ENCODE assay signal across 8 mouse cellular contexts in the genomic region with DNA sequence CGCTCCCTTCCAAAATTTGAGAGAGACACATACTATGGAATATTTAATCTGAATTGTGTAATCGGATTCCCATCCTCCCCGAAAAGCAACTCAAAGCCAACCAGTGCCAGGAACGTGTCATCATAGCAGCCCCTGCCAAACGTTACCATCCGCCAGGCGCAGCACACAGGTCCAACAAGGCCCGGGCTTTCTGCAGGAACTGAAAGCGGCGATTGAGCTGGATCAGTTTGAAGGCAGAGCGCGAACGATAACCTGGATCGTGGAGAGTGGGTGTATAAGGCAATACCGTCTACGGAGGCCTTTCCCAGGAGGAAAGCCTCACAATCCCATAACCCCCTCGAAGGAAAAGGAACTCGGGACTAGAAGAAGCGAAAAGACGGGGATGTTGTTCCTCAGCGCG. TPM values are rescaled to one million over a fixed set of nuclear protein-coding genes. Genes with fewer than 3 reads are reported as not detected.
DNase-seq lines count a peak whose midpoint lies in the region; ATAC-seq and TF ChIP-seq lines count a peak whose summit lies in the region.

No protein-coding gene starts in this region.

- no peaks in the 10 kb centered on the region for H3K27me3 ChIP-seq in heart, adult 2 months (ENCODE audit: control insufficient read depth, insufficient read depth, low read length)
- no peaks in the 10 kb centered on the region for H3K27me3 ChIP-seq in CH12.LX (replicated peaks)
- no peaks in the 10 kb centered on the region for H3K27me3 ChIP-seq in limb, embryonic 14.5 days (ENCODE audit: control insufficient read depth, insufficient read depth, low read length)
- no peaks in the 10 kb centered on the region for H3K27me3 ChIP-seq in stomach, embryonic 14.5 days (ENCODE audit: control insufficient read depth, insufficient read depth, low read length)

- H3K4me1 ChIP-seq in heart, adult 2 months (ENCODE audit: control insufficient read depth, insufficient read depth, low read length) = peaks cover 5% of the 10 kb centered on the region
- peaks cover 3 to 54% of the 10 kb centered on the region in 2 experiments; a peak in 3 of 4 replicates for H3K4me1 ChIP-seq in CH12.LX (ENCODE audit: control insufficient read depth in 1 of 2, insufficient read depth in 2 of 2)
- peaks cover 16% of the 10 kb centered on the region for H3K4me1 ChIP-seq in limb, embryonic 14.5 days (ENCODE audit: control insufficient read depth, insufficient read depth, low read length)
- H3K4me1 ChIP-seq in stomach, embryonic 14.5 days (ENCODE audit: control insufficient read depth, insufficient read depth, low read length) = peaks cover 17% of the 10 kb centered on the region

- no peak for TF ChIP-seq RAD21 in CH12.LX (IDR thresholded peaks at IDR 0.05; ENCODE audit: low read depth, low read length)

- H3K9me3 ChIP-seq in CH12.LX (replicated peaks; ENCODE audit: low read length) = no peaks in the 10 kb centered on the region
- no peaks in the 10 kb centered on the region for H3K9me3 ChIP-seq in limb, embryonic 14.5 days (ENCODE audit: control insufficient read depth, low read length)
- no peaks in the 10 kb centered on the region for H3K9me3 ChIP-seq in stomach, embryonic 14.5 days (ENCODE audit: control insufficient read depth, low read depth, low read length)

- peak overlapping the region; percentile 81 for H3K4me2 ChIP-seq in CH12.LX (ENCODE audit: insufficient read depth, low read depth, poor library complexity, severe bottlenecking)
- peak overlapping the region; percentile 95 for H3K4me2 ChIP-seq in limb, embryonic 14.5 days (replicated peaks; ENCODE audit: low read depth, low read length, severe bottlenecking)
- H3K4me2 ChIP-seq in stomach, embryonic 14.5 days (replicated peaks; ENCODE audit: low read depth, low read length) = peak overlapping the region; percentile 94

- no peaks in the 10 kb centered on the region for H3K79me2 ChIP-seq in heart, adult 2 months (replicated peaks; ENCODE audit: control insufficient read depth, insufficient read depth, low read length)
- H3K79me2 ChIP-seq in CH12.LX (replicated peaks; ENCODE audit: control insufficient read depth, extremely low read depth, insufficient read depth, poor library complexity, severe bottlenecking) = peaks cover 54% of the 10 kb centered on the region

- dilution Hi-C loops in CH12.LX (cut with MboI; ENCODE audit: extremely low pct_ligation_motif_present, extremely low pct_unique_long_range_greater_than_20kb, low sequenced_read_pairs) = no loop called here

- H3K27ac ChIP-seq in heart, adult 2 months = peak overlapping the region; percentile 83
- 0 out of 2 replicates have a peak overlapping the region, but pooled peaks have one; percentile 9 for H3K27ac ChIP-seq in CH12.LX (ENCODE audit: insufficient read depth, low read depth)
- peak overlapping the region; percentile 77; the same call in 1 of the 2 replicates for H3K27ac ChIP-seq in limb, embryonic 14.5 days (replicated peaks; ENCODE audit: low read depth, low read length)
- H3K27ac ChIP-seq in stomach, embryonic 14.5 days (ENCODE audit: low read length) = peak overlapping the region; percentile 67; the same call in 1 of the 2 replicates

- TF ChIP-seq POLR2A in heart, adult 2 months (IDR thresholded peaks at IDR 0.05; ENCODE audit: insufficient read depth, low read depth, low read length) = no peak
- TF ChIP-seq POLR2A in CH12.LX (IDR thresholded peaks at IDR 0.05; ENCODE audit: low read depth, low read length) = no peak
- TF ChIP-seq POLR2A in limb, embryonic 14.5 days (IDR thresholded peaks at IDR 0.05; ENCODE audit: borderline replicate concordance, extremely low read depth, insufficient read depth, insufficient read length) = no peak

- H3K9ac ChIP-seq in heart, adult 2 months (ENCODE audit: low read depth, low read length) = peak overlapping the region; percentile 56
- H3K9ac ChIP-seq in CH12.LX (ENCODE audit: insufficient read depth, low read depth) = peak overlapping the region; percentile 94
- H3K9ac ChIP-seq in limb, embryonic 14.5 days (ENCODE audit: low read depth, low read length, severe bottlenecking) = peak overlapping the region; percentile 80
- H3K9ac ChIP-seq in stomach, embryonic 14.5 days (replicated peaks; ENCODE audit: low read depth, low read length) = peak overlapping the region; percentile 73

- no peak for DNase-seq in heart, adult 2 months
- no peak for DNase-seq in heart, postnatal 14 days
- peak; percentile 51 for DNase-seq in CH12.LX (ENCODE audit: extremely low read depth)
- no peak for DNase-seq in limb, embryonic 14.5 days (ENCODE audit: low spot score)
- DNase-seq in cerebellum, adult 11 months = no peak

- TF ChIP-seq CTCF in heart, adult 2 months (IDR thresholded peaks at IDR 0.05) = no peak
- TF ChIP-seq CTCF in CH12.LX (conservative IDR thresholded peaks at IDR 0.05 in 1 of 2, IDR thresholded peaks at IDR 0.05 in 1 of 2; ENCODE audit: low read depth in 2 of 2, low read length in 2 of 2) = no peak

- H3K36me3 ChIP-seq in heart, adult 2 months (ENCODE audit: control insufficient read depth, insufficient read depth, low read length) = peaks cover 2% of the 10 kb centered on the region
- H3K36me3 ChIP-seq in CH12.LX (replicated peaks in 1 of 2; ENCODE audit: control insufficient read depth in 1 of 2, insufficient read depth in 1 of 2, low read length in 1 of 2) = peaks cover 59 to 73% of the 10 kb centered on the region in 2 experiments
- peaks cover 58% of the 10 kb centered on the region for H3K36me3 ChIP-seq in limb, embryonic 14.5 days (ENCODE audit: control insufficient read depth, insufficient read depth, low read length)
- H3K36me3 ChIP-seq in stomach, embryonic 14.5 days (ENCODE audit: control insufficient read depth, insufficient read depth, low read length) = peaks cover 47% of the 10 kb centered on the region

- WGBS in heart, adult 2 months = under 1% methylated on average over 22 of the region's 22 CpGs
- WGBS in limb, embryonic 14.5 days = 5% methylated on average over 22 of the region's 22 CpGs
- 2% methylated on average over 22 of the region's 22 CpGs for WGBS in stomach, embryonic 14.5 days

- no peak for TF ChIP-seq EP300 in heart, adult 2 months (IDR thresholded peaks at IDR 0.05; ENCODE audit: insufficient read depth, low read depth, low read length)
- no peak for TF ChIP-seq EP300 in CH12.LX (IDR thresholded peaks at IDR 0.05; ENCODE audit: low read length)

- peak overlapping the region; percentile 71 for H3K4me3 ChIP-seq in heart, adult 2 months
- H3K4me3 ChIP-seq in CH12.LX (replicated peaks in 1 of 3; ENCODE audit: low read depth in 2 of 3, low read length in 2 of 3, poor library complexity in 1 of 3) = peak overlapping the region; percentile 73 to 92 (median 78)
- H3K4me3 ChIP-seq in limb, embryonic 14.5 days (replicated peaks; ENCODE audit: low read length) = peak overlapping the region; percentile 89
- peak overlapping the region; percentile 77 for H3K4me3 ChIP-seq in stomach, embryonic 14.5 days (ENCODE audit: low read depth, low read length)

- ATAC-seq in erythroid progenitor cell, adult 5-6 weeks (replicated peaks; ENCODE audit: low FRiP score, poor library complexity, severe bottlenecking) = 0 out of 2 replicates have a peak, but pooled peaks have one; percentile 0
- ATAC-seq in limb, embryonic 14.5 days (ENCODE audit: low FRiP score, low read depth) = no peak
- ATAC-seq in stomach, embryonic 14.5 days (ENCODE audit: insufficient number of reproducible peaks, insufficient read depth, low FRiP score, low read depth) = no peak
- no peak for ATAC-seq in inflammation-experienced regulatory T-cells, adult 6 months

- in situ Hi-C loops in CH12.LX (cut with MboI; ENCODE audit: low pct_ligation_motif_present, low pct_unique_long_range_greater_than_20kb, low sequenced_read_pairs) = loop anchor here (5.0 kb wide), 1 partner anchor 33 kb away; no protein-coding TSS in a partner anchor

- intact Hi-C loops in heart, adult 2 months (cut with DNase I) = no loop called here
- intact Hi-C loops in heart, postnatal 14 days (cut with DNase I) = no loop called here

RNA-seq across cellular contexts. Expression of a gene that starts 0.7 kb away (rescaled TPM):
- 10 to 100 TPM; 20.2 to 21.6 TPM for total RNA-seq in heart, adult 2 months (2021)
- 10.2 and 15.2 TPM in 2 replicates for polyA plus RNA-seq in heart, adult 2 months (2012; rRNA removed)
- total RNA-seq in heart, postnatal 14 days (2021) = 10 to 100 TPM; 19.3 to 21.4 TPM
- total RNA-seq in CH12.LX (2012; rRNA removed) = 178 and 269 TPM in 2 replicates
- 215 and 223 TPM in 2 replicates for total RNA-seq in CH12.LX (2014; rRNA removed)
- polyA plus RNA-seq in CH12.LX (2012; ENCODE audit: insufficient read length, low read depth) = 298 and 354 TPM in 2 replicates
- 6.5 and 13.8 TPM in 2 replicates for total RNA-seq in erythroid progenitor cell, adult 5-6 weeks (2015; ENCODE audit: low replicate concordance)
- 19.1 and 20.7 TPM in 2 replicates for total RNA-seq in erythroid progenitor cell, adult 5-6 weeks (2017; ENCODE audit: low replicate concordance)
- polyA plus RNA-seq in limb, embryonic 14.5 days (2012; rRNA removed) = 36.4 and 43.8 TPM in 2 replicates
- 54.6 and 55.8 TPM in 2 replicates for polyA plus RNA-seq in limb, embryonic 14.5 days (2014; fragmentation: Nextera tagmentation; extraction: Ambion mirVana)
- polyA plus RNA-seq in stomach, embryonic 14.5 days (2014; fragmentation: Nextera tagmentation; extraction: Ambion mirVana) = 50.2 and 54.3 TPM in 2 replicates
- 10 to 100 TPM; 31.7 to 66.8 (median 55.9) TPM for polyA plus RNA-seq in inflammation-experienced regulatory T-cells, adult 6 months (2017; shearing (Covaris generic))

RNA-seq across cellular contexts. Expression of a gene that starts 0.8 kb away (rescaled TPM):
- total RNA-seq in heart, adult 2 months (2021) = 100 to 1,000 TPM in 1 of 2 experiments, 10 to 100 TPM in 1; 91.8 to 104 TPM
- polyA plus RNA-seq in heart, adult 2 months (2012; rRNA removed) = 54.5 and 83.5 TPM in 2 replicates
- total RNA-seq in heart, postnatal 14 days (2021) = 100 to 1,000 TPM in 1 of 2 experiments, 10 to 100 TPM in 1; 99.9 to 105 TPM
- total RNA-seq in CH12.LX (2012; rRNA removed) (250 and 344 TPM in 2 replicates), CH12.LX (2014; rRNA removed) (139 and 151 TPM in 2 replicates)
- polyA plus RNA-seq in CH12.LX (2012; ENCODE audit: insufficient read length, low read depth) = 344 and 352 TPM in 2 replicates
- 41.5 and 42.5 TPM in 2 replicates for total RNA-seq in erythroid progenitor cell, adult 5-6 weeks (2015; ENCODE audit: low replicate concordance)
- total RNA-seq in erythroid progenitor cell, adult 5-6 weeks (2017; ENCODE audit: low replicate concordance) = 33.4 and 66.2 TPM in 2 replicates
- 123 and 186 TPM in 2 replicates for polyA plus RNA-seq in limb, embryonic 14.5 days (2012; rRNA removed)
- 244 and 253 TPM in 2 replicates for polyA plus RNA-seq in limb, embryonic 14.5 days (2014; fragmentation: Nextera tagmentation; extraction: Ambion mirVana)
- 241 and 254 TPM in 2 replicates for polyA plus RNA-seq in stomach, embryonic 14.5 days (2014; fragmentation: Nextera tagmentation; extraction: Ambion mirVana)
- 100 to 1,000 TPM; 145 to 157 (median 154) TPM for polyA plus RNA-seq in inflammation-experienced regulatory T-cells, adult 6 months (2017; shearing (Covaris generic))

RNA-seq across cellular contexts. Expression of a gene that starts 17.6 kb away (rescaled TPM):
- total RNA-seq in heart, adult 2 months (2021) = 10 to 100 TPM; 16.6 to 17.2 TPM
- polyA plus RNA-seq in heart, adult 2 months (2012; rRNA removed) = 39.2 and 49.2 TPM in 2 replicates
- 10 to 100 TPM; 28.7 to 30.8 TPM for total RNA-seq in heart, postnatal 14 days (2021)
- total RNA-seq in CH12.LX (2012; rRNA removed) = 89.4 and 94.3 TPM in 2 replicates
- total RNA-seq in CH12.LX (2014; rRNA removed) = 105 and 110 TPM in 2 replicates
- polyA plus RNA-seq in CH12.LX (2012; ENCODE audit: insufficient read length, low read depth) = 103 and 116 TPM in 2 replicates
- 36.0 and 49.0 TPM in 2 replicates for total RNA-seq in erythroid progenitor cell, adult 5-6 weeks (2015; ENCODE audit: low replicate concordance)
- total RNA-seq in erythroid progenitor cell, adult 5-6 weeks (2017; ENCODE audit: low replicate concordance) = 119 and 162 TPM in 2 replicates
- polyA plus RNA-seq in limb, embryonic 14.5 days (2012; rRNA removed) = 184 and 203 TPM in 2 replicates
- polyA plus RNA-seq in limb, embryonic 14.5 days (2014; fragmentation: Nextera tagmentation; extraction: Ambion mirVana) = 114 and 130 TPM in 2 replicates
- polyA plus RNA-seq in stomach, embryonic 14.5 days (2014; fragmentation: Nextera tagmentation; extraction: Ambion mirVana) = 82.8 and 86.2 TPM in 2 replicates
- polyA plus RNA-seq in inflammation-experienced regulatory T-cells, adult 6 months (2017; shearing (Covaris generic)) = 10 to 100 TPM; 16.2 to 24.9 (median 23.1) TPM

RNA-seq across cellular contexts. Expression of a gene that starts 21.3 kb away (rescaled TPM):
- total RNA-seq in heart, adult 2 months (2021) = not detected
- polyA plus RNA-seq in heart, adult 2 months (2012; rRNA removed) = 0.10 TPM in 1 of 2 replicates, not detected in the other
- total RNA-seq in heart, postnatal 14 days (2021) = under 1 TPM in 1 of 2 experiments, not detected in 1; 0.07 TPM
- 4.2 and 5.9 TPM in 2 replicates for total RNA-seq in CH12.LX (2012; rRNA removed)
- total RNA-seq in CH12.LX (2014; rRNA removed) = 0.68 and 0.82 TPM in 2 replicates
- 0.64 and 0.99 TPM in 2 replicates for polyA plus RNA-seq in CH12.LX (2012; ENCODE audit: insufficient read length, low read depth)
- not detected in 2 replicates for total RNA-seq in erythroid progenitor cell, adult 5-6 weeks (2015; ENCODE audit: low replicate concordance)
- total RNA-seq in erythroid progenitor cell, adult 5-6 weeks (2017; ENCODE audit: low replicate concordance) = not detected in 2 replicates
- 0.78 and 1.0 TPM in 2 replicates for polyA plus RNA-seq in limb, embryonic 14.5 days (2012; rRNA removed)
- polyA plus RNA-seq in limb, embryonic 14.5 days (2014; fragmentation: Nextera tagmentation; extraction: Ambion mirVana) = 0.22 and 0.66 TPM in 2 replicates
- polyA plus RNA-seq in stomach, embryonic 14.5 days (2014; fragmentation: Nextera tagmentation; extraction: Ambion mirVana) = 0.07 and 0.41 TPM in 2 replicates
- under 1 TPM in 2 of 3 experiments, not detected in 1; 0.09 to 0.14 TPM for polyA plus RNA-seq in inflammation-experienced regulatory T-cells, adult 6 months (2017; shearing (Covaris generic))

RNA-seq across cellular contexts. Expression of a gene that starts 38.4 kb away (rescaled TPM):
- total RNA-seq in heart, adult 2 months (2021) = 10 to 100 TPM; 23.5 to 27.5 TPM
- 6.0 and 11.9 TPM in 2 replicates for polyA plus RNA-seq in heart, adult 2 months (2012; rRNA removed)
- 10 to 100 TPM; 29.2 to 30.0 TPM for total RNA-seq in heart, postnatal 14 days (2021)
- total RNA-seq in CH12.LX (2012; rRNA removed) (63.8 and 69.0 TPM in 2 replicates), CH12.LX (2014; rRNA removed) (65.3 and 65.5 TPM in 2 replicates)
- polyA plus RNA-seq in CH12.LX (2012; ENCODE audit: insufficient read length, low read depth) = 89.1 and 94.6 TPM in 2 replicates
- 28.9 and 47.6 TPM in 2 replicates for total RNA-seq in erythroid progenitor cell, adult 5-6 weeks (2015; ENCODE audit: low replicate concordance)
- total RNA-seq in erythroid progenitor cell, adult 5-6 weeks (2017; ENCODE audit: low replicate concordance) = 60.4 and 91.1 TPM in 2 replicates
- polyA plus RNA-seq in limb, embryonic 14.5 days (2012; rRNA removed) = 35.3 and 50.4 TPM in 2 replicates
- 63.9 and 73.3 TPM in 2 replicates for polyA plus RNA-seq in limb, embryonic 14.5 days (2014; fragmentation: Nextera tagmentation; extraction: Ambion mirVana)
- polyA plus RNA-seq in stomach, embryonic 14.5 days (2014; fragmentation: Nextera tagmentation; extraction: Ambion mirVana) = 67.9 TPM in 2 replicates
- polyA plus RNA-seq in inflammation-experienced regulatory T-cells, adult 6 months (2017; shearing (Covaris generic)) = 10 to 100 TPM; 55.6 to 92.5 (median 83.3) TPM

Comparison
In these comparisons a context has a peak if more than half of its experiments do, and no peak if none do; other contexts are left out.
1. H3K27ac ChIP-seq: peak in every context shown above with its lines; median percentile 83 in heart, adult 2 months; 77 in limb, embryonic 14.5 days; 67 in stomach, embryonic 14.5 days; 9 in CH12.LX.